Mouse (Mus musculus) embryonic facial prominence, embryonic 10.5 days (tissue): ENCODE data around the gene Grm1. TPM values are rescaled to one million over a fixed set of nuclear protein-coding genes. Genes with fewer than 3 reads are reported as not detected.

Experiments
- DNase-seq: peaks from one replicate; pipeline ENCODE4 v3.0.0-alpha.2; 2017; ENCODE audit warnings: low spot score
- H3K27ac ChIP-seq: fragments of 300-500 bp; sonication (generic); replicated peaks from 2 replicates; pipeline ENCODE4 v1.5.1; 2016; ENCODE audit warnings: mild to moderate bottlenecking
- H3K27me3 ChIP-seq: fragments of 300-500 bp; sonication (generic); replicated peaks from 2 replicates; pipeline ENCODE4 v1.6.1; 2016; ENCODE audit warnings: low read depth, mild to moderate bottlenecking; ENCODE audit not compliant: poor library complexity, severe bottlenecking
- H3K36me3 ChIP-seq: fragments of 300-500 bp; sonication (generic); replicated peaks from 2 replicates; pipeline ENCODE4 v1.6.1; 2016; ENCODE audit warnings: mild to moderate bottlenecking, moderate library complexity
- H3K4me1 ChIP-seq: fragments of 300-500 bp; sonication (generic); 2 replicates; pipeline ENCODE4 v1.6.1; 2016
- H3K4me3 ChIP-seq: fragments of 300-500 bp; sonication (generic); 2 replicates; pipeline ENCODE4 v1.5.1; 2016; ENCODE audit warnings: mild to moderate bottlenecking, moderate library complexity
- H3K9me3 ChIP-seq: fragments of 300-500 bp; sonication (generic); 2 replicates; pipeline ENCODE4 v1.6.1; 2016; ENCODE audit warnings: mild to moderate bottlenecking
- WGBS: fragments of 180-500 bp; shearing (Covaris S2); methylation state at CpG from one replicate; pipeline ENCODE4 v1.1.7; 2016; 5-methylcytosine and 5-hydroxymethylcytosine counted together
- polyA plus RNA-seq: library from polyadenylated mRNA; unstranded; fragments of >200 nt; fragmentation: Nextera tagmentation; extraction: Ambion mirVana; gene quantifications from 2 replicates; pipeline ENCODE4 v1.2.1, GENCODE M21; 2016

Gene Grm1
- polyA plus RNA-seq, 1 experiment from 2014 or later, result not detected

- H3K4me1 ChIP-seq, result no peaks in the 10 kb centered on the region
- H3K27ac ChIP-seq, result no peak overlapping the region
- 93% methylated on average over 1 of the region's 1 CpGs for WGBS
- H3K4me3 ChIP-seq, result no peak overlapping the region
- H3K9me3 ChIP-seq, result no peaks in the 10 kb centered on the region
- DNase-seq, result no peak
- no peaks in the 10 kb centered on the region for H3K36me3 ChIP-seq
- H3K27me3 ChIP-seq, result no peaks in the 10 kb centered on the region
Observed at GRCm38 (mm10) chr10:10790458-10790857, 291.7 kb downstream of the Grm1 start.

GRCm38 (mm10) chr10:10789967-10790366 lies 292.2 kb downstream of the Grm1 start:
- Histone ChIP-seq H3K4me1 (no peaks in the 10 kb centered on the region), H3K27ac (no peak overlapping the region), H3K9me3 (no peaks in the 10 kb centered on the region), H3K27me3 (no peaks in the 10 kb centered on the region), H3K4me3 (no peak overlapping the region), H3K36me3 (no peaks in the 10 kb centered on the region)
- 85% methylated on average over 4 of the region's 4 CpGs for WGBS
- no peak for DNase-seq

- Histone ChIP-seq H3K27me3 (no peaks in the 10 kb centered on the region), H3K4me1 (no peaks in the 10 kb centered on the region), H3K36me3 (no peaks in the 10 kb centered on the region), H3K4me3 (no peak overlapping the region), H3K9me3 (no peaks in the 10 kb centered on the region), H3K27ac (no peak overlapping the region)
- WGBS, result 90% methylated on average over 5 of the region's 6 CpGs
- no peak for DNase-seq
Observed at GRCm38 (mm10) chr10:10787906-10788416, 294.2 kb downstream of the Grm1 start.

GRCm38 (mm10) chr10:10785122-10785521 lies 297.0 kb downstream of the Grm1 start:
- Histone ChIP-seq H3K4me3 (no peak overlapping the region), H3K9me3 (no peaks in the 10 kb centered on the region), H3K27me3 (no peaks in the 10 kb centered on the region), H3K4me1 (no peaks in the 10 kb centered on the region), H3K36me3 (no peaks in the 10 kb centered on the region), H3K27ac (no peak overlapping the region)
- 89% methylated on average over 3 of the region's 3 CpGs for WGBS
- no peak for DNase-seq

- no peak for DNase-seq
- Histone ChIP-seq H3K27ac (no peak overlapping the region), H3K4me1 (no peaks in the 10 kb centered on the region), H3K27me3 (no peaks in the 10 kb centered on the region), H3K36me3 (no peaks in the 10 kb centered on the region), H3K9me3 (no peaks in the 10 kb centered on the region), H3K4me3 (no peak overlapping the region)
- WGBS, result 89% methylated on average over 1 of the region's 1 CpGs
Observed at GRCm38 (mm10) chr10:10774827-10775226, 307.3 kb downstream of the Grm1 start.

GRCm38 (mm10) chr10:10763015-10763414 lies 319.1 kb downstream of the Grm1 start:
- Histone ChIP-seq H3K27ac (no peak overlapping the region), H3K36me3 (no peaks in the 10 kb centered on the region), H3K4me1 (no peaks in the 10 kb centered on the region), H3K27me3 (no peaks in the 10 kb centered on the region), H3K4me3 (no peak overlapping the region), H3K9me3 (no peaks in the 10 kb centered on the region)
- DNase-seq, result no peak
- WGBS, result 89% methylated on average over 4 of the region's 4 CpGs

GRCm38 (mm10) chr10:10761274-10761673 lies 320.9 kb downstream of the Grm1 start:
- Histone ChIP-seq H3K27ac (no peak overlapping the region), H3K9me3 (no peaks in the 10 kb centered on the region), H3K36me3 (no peaks in the 10 kb centered on the region), H3K27me3 (no peaks in the 10 kb centered on the region), H3K4me1 (no peaks in the 10 kb centered on the region), H3K4me3 (no peak overlapping the region)
- WGBS, result 65% methylated on average over 1 of the region's 1 CpGs
- DNase-seq, result no peak

- WGBS, result 88% methylated on average over 2 of the region's 2 CpGs
- Histone ChIP-seq H3K9me3 (no peaks in the 10 kb centered on the region), H3K4me1 (no peaks in the 10 kb centered on the region), H3K27me3 (no peaks in the 10 kb centered on the region), H3K27ac (no peak overlapping the region), H3K36me3 (no peaks in the 10 kb centered on the region), H3K4me3 (no peak overlapping the region)
- DNase-seq, result no peak
Observed at GRCm38 (mm10) chr10:10760801-10761200, 321.4 kb downstream of the Grm1 start.

GRCm38 (mm10) chr10:10751033-10751432 lies 331.1 kb downstream of the Grm1 start:
- H3K4me3 ChIP-seq, result no peak overlapping the region
- 85% methylated on average over 1 of the region's 1 CpGs for WGBS
- no peaks in the 10 kb centered on the region for H3K36me3 ChIP-seq

GRCm38 (mm10) chr10:10744097-10744496 lies 338.1 kb downstream of the Grm1 start:
- H3K27ac ChIP-seq, result no peak overlapping the region
- H3K9me3 ChIP-seq, result no peaks in the 10 kb centered on the region
- H3K27me3 ChIP-seq, result no peaks in the 10 kb centered on the region
- H3K4me1 ChIP-seq, result no peaks in the 10 kb centered on the region
- no peak for DNase-seq
- H3K36me3 ChIP-seq, result no peaks in the 10 kb centered on the region
- WGBS, result 73% methylated on average over 1 of the region's 1 CpGs
- no peak overlapping the region for H3K4me3 ChIP-seq

More at GRCm38 (mm10) chr10:10751033-10751432, 331.1 kb downstream of the Grm1 start:
- Histone ChIP-seq H3K9me3 (no peaks in the 10 kb centered on the region), H3K27ac (no peak overlapping the region), H3K4me1 (no peaks in the 10 kb centered on the region), H3K27me3 (no peaks in the 10 kb centered on the region)
- DNase-seq, result no peak

DNA sequence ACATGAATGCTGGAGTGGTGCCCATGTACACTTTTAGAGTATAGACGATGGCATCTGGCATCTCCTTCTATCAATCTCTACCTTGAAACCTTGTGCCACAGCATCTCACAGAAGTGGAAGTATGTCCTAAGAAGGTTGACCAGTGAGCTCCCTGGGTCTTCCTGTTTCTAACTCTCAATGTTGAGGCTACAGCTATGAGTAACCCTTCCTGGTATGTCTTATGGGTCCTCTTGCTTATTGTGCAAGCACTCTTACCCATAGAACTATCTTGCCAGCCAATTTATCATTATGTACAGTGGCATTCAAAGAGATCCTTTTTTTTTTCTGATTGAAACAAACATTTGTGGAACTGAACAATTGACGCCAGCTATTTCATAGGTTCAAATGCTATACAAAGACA lies 340.0 kb downstream of the Grm1 start:
- Histone ChIP-seq H3K27ac (no peak overlapping the region), H3K4me3 (no peak overlapping the region), H3K36me3 (no peaks in the 10 kb centered on the region), H3K4me1 (no peaks in the 10 kb centered on the region), H3K9me3 (no peaks in the 10 kb centered on the region), H3K27me3 (no peaks in the 10 kb centered on the region)
- WGBS, result 93% methylated on average over 2 of the region's 2 CpGs
- DNase-seq, result no peak

DNA sequence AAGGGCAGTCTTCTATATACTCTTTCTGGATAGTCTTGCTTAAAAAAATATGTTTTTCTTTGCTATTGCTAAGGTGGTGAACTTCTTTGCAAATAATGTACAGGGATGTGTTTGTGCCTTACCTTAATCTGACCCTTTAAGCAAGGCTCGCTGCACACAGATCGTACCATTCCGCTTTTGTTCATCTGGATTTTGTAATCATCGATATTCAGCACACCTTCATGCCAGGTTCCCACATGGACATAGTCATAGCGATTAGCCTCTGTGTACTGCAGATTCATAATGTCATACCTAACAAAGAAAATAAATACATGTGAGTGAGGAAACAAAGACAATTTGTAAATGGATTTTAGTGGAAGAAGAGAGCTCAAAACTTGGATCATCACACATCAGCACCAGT lies 340.8 kb downstream of the Grm1 start:
- Histone ChIP-seq H3K4me3 (no peak overlapping the region), H3K4me1 (no peaks in the 10 kb centered on the region), H3K27me3 (no peaks in the 10 kb centered on the region), H3K27ac (no peak overlapping the region), H3K36me3 (no peaks in the 10 kb centered on the region), H3K9me3 (no peaks in the 10 kb centered on the region)
- WGBS, result 93% methylated on average over 5 of the region's 5 CpGs
- DNase-seq, result no peak

DNA sequence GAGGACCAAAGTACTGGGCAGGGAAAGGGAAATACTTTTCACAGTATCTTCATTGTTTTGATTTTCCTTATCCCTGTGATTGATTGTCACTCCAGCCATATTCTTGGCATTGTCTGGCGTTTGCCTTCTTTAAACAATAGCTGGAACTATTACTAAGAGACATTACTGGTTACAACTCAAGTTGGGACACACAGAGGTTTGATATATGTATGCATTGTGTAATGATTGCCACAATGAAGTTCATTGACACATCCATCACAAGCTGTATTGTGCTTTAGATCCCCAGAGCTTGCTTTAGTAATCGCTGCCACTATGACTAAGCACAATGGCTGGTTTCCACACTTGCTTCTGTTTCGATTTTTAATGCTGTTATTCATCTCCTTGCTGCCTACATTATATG lies 341.4 kb downstream of the Grm1 start:
- H3K4me3 ChIP-seq, result no peak overlapping the region

More for the DNA sequence above, 341.4 kb downstream of the Grm1 start:
- Histone ChIP-seq H3K4me1 (no peaks in the 10 kb centered on the region), H3K9me3 (no peaks in the 10 kb centered on the region), H3K27ac (no peak overlapping the region), H3K27me3 (no peaks in the 10 kb centered on the region), H3K36me3 (no peaks in the 10 kb centered on the region)
- no peak for DNase-seq
- 80% methylated on average over 3 of the region's 3 CpGs for WGBS
